Mouse (Mus musculus): ENCODE data around the gene 4930550C14Rik. TPM values are rescaled to one million over a fixed set of nuclear protein-coding genes. Genes with fewer than 3 reads are reported as not detected.

4930550C14Rik gene
- polyA plus RNA-seq, 1 experiment from 2014 or later, result 0.40 TPM

DNA sequence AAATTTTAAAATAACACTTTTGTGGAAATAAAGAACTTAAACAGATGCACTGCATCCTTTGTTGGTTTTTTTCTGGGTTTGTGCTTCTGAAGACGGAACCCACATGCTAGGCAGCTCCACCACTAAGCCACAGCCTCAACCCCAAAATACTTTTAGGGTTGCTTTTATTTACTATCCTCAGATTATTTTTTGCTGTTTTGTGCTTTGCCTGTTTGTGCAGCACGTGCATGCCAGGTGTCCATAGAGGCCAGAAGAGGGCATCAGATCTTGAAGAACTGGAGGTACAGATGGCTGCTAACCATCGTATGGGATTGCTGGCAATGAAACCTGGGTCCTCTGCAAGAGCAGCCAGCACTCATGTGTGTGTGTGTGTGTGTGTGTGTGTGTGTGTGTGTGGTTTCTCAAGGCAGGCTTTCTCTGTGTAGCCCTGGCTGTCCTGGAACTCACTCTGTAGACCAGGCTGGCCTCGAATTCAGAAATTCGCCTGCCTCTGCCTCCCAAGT lies 21.0 kb upstream of the 4930550C14Rik start:
- H3K4me2 ChIP-seq (ENCODE audit: low read depth, low read length), result no peak overlapping the region
- H3K9me3 ChIP-seq (replicated peaks; ENCODE audit: control insufficient read depth, low read length), result no peaks in the 10 kb centered on the region
- no peaks in the 10 kb centered on the region for H3K36me3 ChIP-seq (ENCODE audit: control insufficient read depth, insufficient read depth)
- no peak overlapping the region for H3K4me3 ChIP-seq (ENCODE audit: low read depth, low read length)
- H3K9ac ChIP-seq (ENCODE audit: low read depth, low read length), result no peak overlapping the region
- H3K4me1 ChIP-seq (ENCODE audit: control insufficient read depth, low read depth, low read length), result no peaks in the 10 kb centered on the region
- peaks cover 6% of the 10 kb centered on the region for H3K27me3 ChIP-seq (ENCODE audit: control insufficient read depth, insufficient read depth, low read depth, low read length)
- WGBS (ENCODE audit: insufficient replicate concordance), result 53% methylated on average over 5 of the region's 5 CpGs
- no peak overlapping the region for H3K27ac ChIP-seq (ENCODE audit: low read length)
- no peak for ATAC-seq (ENCODE audit: low read depth)

DNA sequence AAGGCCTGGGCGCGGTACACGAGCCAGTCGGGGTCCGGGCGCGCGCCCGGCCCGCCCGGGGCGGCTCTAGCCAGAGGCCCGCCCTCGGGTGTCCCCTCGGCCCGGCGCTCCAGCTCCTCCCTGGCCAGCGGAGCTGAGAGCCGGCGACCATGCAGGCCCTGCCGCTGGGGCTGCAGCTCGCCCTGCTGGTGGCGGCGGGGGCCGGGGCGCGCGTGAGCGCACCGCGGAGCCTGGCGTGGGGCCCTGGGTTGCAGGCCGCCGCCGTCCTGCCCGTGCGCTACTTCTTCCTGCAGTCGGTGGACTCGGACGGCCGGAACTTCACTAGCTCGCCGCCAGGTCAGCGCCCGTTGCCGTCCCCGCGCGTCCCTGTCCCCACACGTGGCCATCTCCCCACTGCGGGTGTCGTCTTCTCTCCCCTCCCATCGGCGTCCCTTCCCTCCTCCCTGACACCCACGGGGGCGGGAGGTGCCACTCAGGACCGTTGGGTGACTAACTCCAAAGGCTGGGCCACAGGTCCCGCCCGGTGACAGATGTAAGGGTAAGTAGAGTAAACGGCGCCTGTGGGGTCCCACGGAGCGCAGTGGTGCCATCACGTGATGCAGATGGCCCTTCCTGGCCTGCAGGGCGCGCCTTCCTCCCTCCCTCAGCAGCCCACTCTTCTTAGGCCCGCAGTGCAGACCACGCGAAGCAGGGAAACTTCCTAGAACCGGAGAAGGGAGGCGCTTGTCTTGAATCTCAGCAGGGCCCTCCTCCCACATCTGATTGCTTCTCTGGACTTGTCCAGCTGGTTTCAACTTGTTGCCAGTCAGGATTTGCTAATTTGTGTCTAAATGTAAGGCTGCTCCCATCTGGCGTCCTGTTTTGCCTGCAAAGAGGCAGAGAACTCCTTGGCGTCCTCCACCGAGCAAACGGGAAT lies 17.9 kb upstream of the 4930550C14Rik start, which contains the start of gene Kdelc2:
Gene Kdelc2 (plus strand): TSS at position 75 of the 916 bp plus-strand sequence.
- peak; percentile 78 for ATAC-seq (ENCODE audit: low read depth)
- WGBS (ENCODE audit: insufficient replicate concordance), result under 1% methylated on average over 74 of the region's 75 CpGs
- H3K36me3 ChIP-seq (ENCODE audit: control insufficient read depth, insufficient read depth), result no peaks in the 10 kb centered on the region
- peaks cover 6% of the 10 kb centered on the region for H3K27me3 ChIP-seq (ENCODE audit: control insufficient read depth, insufficient read depth, low read depth, low read length)
- no peaks in the 10 kb centered on the region for H3K4me1 ChIP-seq (ENCODE audit: control insufficient read depth, low read depth, low read length)
- peak within 1 kb of the TSS; percentile 63 for H3K4me2 ChIP-seq (ENCODE audit: low read depth, low read length)
- H3K9me3 ChIP-seq (replicated peaks; ENCODE audit: control insufficient read depth, low read length), result no peaks in the 10 kb centered on the region
- peak within 1 kb of the TSS; percentile 62 for H3K9ac ChIP-seq (ENCODE audit: low read depth, low read length)
- peak within 1 kb of the TSS; percentile 61 for H3K4me3 ChIP-seq (ENCODE audit: low read depth, low read length)
- H3K27ac ChIP-seq (ENCODE audit: low read length), result peak within 1 kb of the TSS; percentile 83

DNA sequence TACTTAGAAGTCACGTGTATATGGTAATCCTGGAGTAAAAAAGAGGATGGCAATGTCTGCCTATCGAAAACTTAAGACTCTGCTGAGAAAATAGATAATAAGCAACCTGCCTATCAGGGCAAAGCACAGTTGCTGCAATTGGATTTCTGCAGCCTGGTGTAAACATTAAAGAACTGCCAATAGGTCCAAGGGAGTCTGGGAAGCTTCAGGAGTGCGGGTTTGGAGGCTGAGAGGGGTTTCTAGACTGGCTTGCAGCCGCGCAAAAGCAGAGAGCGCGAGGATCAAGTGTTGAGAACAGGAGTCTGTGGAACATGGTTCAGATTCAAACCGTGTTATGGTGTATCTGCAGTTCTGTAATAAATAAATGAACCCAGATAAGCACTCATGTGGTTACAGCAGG lies 17.3 kb upstream of the 4930550C14Rik start:
- 18% methylated on average over 8 of the region's 8 CpGs for WGBS (ENCODE audit: insufficient replicate concordance)
- H3K27ac ChIP-seq (ENCODE audit: low read length), result peak overlapping the region; percentile 83
- no peak overlapping the region; the same call in 1 of the 2 replicates for H3K9ac ChIP-seq (ENCODE audit: low read depth, low read length)
- peaks cover 6% of the 10 kb centered on the region for H3K27me3 ChIP-seq (ENCODE audit: control insufficient read depth, insufficient read depth, low read depth, low read length)
- peak overlapping the region; percentile 63 for H3K4me2 ChIP-seq (ENCODE audit: low read depth, low read length)
- no peaks in the 10 kb centered on the region for H3K4me1 ChIP-seq (ENCODE audit: control insufficient read depth, low read depth, low read length)
- H3K4me3 ChIP-seq (ENCODE audit: low read depth, low read length), result peak overlapping the region; percentile 61
- no peak for ATAC-seq (ENCODE audit: low read depth)
- H3K9me3 ChIP-seq (replicated peaks; ENCODE audit: control insufficient read depth, low read length), result no peaks in the 10 kb centered on the region
- no peaks in the 10 kb centered on the region for H3K36me3 ChIP-seq (ENCODE audit: control insufficient read depth, insufficient read depth)

DNA sequence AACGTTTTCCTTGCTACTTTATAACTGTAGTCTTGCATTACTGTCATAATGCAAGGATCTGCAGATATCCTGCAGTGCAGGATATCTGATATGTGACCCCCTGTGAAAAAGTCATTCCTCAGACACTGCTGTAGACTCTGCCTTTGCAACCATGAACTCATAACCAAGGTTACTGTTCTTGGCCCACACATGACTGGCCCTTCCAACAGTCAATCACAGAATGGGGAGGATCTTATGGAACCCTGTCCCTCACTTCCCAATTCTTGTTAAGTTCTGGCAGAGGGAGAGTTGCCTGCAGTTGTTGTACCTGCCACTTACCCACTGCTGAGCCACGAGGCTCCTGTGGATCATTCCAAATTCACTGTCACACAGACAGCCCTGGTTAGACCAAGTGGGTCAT lies 14.7 kb upstream of the 4930550C14Rik start:
- 41% methylated on average over 2 of the region's 2 CpGs for WGBS (ENCODE audit: insufficient replicate concordance)
- no peaks in the 10 kb centered on the region for H3K4me1 ChIP-seq (ENCODE audit: control insufficient read depth, low read depth, low read length)
- no peak for ATAC-seq (ENCODE audit: low read depth)

DNA sequence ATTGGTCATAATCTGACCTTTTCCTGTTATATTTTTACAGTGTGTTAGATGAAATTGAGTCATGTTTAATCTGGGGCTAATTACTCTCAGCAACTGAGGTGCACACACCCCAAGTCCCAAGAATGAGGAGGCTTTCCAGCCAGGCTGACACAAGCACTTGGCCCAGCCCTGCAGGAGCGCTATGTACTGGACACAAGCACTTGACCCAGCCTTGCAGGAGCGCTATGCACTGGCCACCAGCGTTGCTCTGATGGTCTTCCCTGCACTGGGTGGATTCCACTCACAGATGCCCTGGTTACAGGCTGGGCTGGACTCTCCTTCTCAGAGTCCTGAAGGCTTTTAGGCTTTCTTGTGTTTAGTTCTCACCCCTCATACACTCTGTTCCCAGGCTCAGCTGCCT lies 13.0 kb upstream of the 4930550C14Rik start:
- Histone ChIP-seq H3K9ac (ENCODE audit: low read depth, low read length) (no peak overlapping the region), H3K27me3 (ENCODE audit: control insufficient read depth, insufficient read depth, low read depth, low read length) (peaks cover 2% of the 10 kb centered on the region), H3K4me1 (ENCODE audit: control insufficient read depth, low read depth, low read length) (no peaks in the 10 kb centered on the region), H3K4me3 (ENCODE audit: low read depth, low read length) (no peak overlapping the region), H3K4me2 (ENCODE audit: low read depth, low read length) (no peak overlapping the region), H3K9me3 (replicated peaks; ENCODE audit: control insufficient read depth, low read length) (no peaks in the 10 kb centered on the region), H3K27ac (ENCODE audit: low read length) (no peak overlapping the region), H3K36me3 (ENCODE audit: control insufficient read depth, insufficient read depth) (no peaks in the 10 kb centered on the region)
- 70% methylated on average over 3 of the region's 3 CpGs for WGBS (ENCODE audit: insufficient replicate concordance)
- no peak for ATAC-seq (ENCODE audit: low read depth)

More for the DNA sequence above, 14.7 kb upstream of the 4930550C14Rik start:
- no peaks in the 10 kb centered on the region for H3K9me3 ChIP-seq (replicated peaks; ENCODE audit: control insufficient read depth, low read length)
- H3K27me3 ChIP-seq (ENCODE audit: control insufficient read depth, insufficient read depth, low read depth, low read length), result peaks cover 6% of the 10 kb centered on the region
- no peaks in the 10 kb centered on the region for H3K36me3 ChIP-seq (ENCODE audit: control insufficient read depth, insufficient read depth)
- no peak overlapping the region for H3K27ac ChIP-seq (ENCODE audit: low read length)
- no peak overlapping the region for H3K4me3 ChIP-seq (ENCODE audit: low read depth, low read length)
- H3K9ac ChIP-seq (ENCODE audit: low read depth, low read length), result no peak overlapping the region
- H3K4me2 ChIP-seq (ENCODE audit: low read depth, low read length), result no peak overlapping the region

DNA sequence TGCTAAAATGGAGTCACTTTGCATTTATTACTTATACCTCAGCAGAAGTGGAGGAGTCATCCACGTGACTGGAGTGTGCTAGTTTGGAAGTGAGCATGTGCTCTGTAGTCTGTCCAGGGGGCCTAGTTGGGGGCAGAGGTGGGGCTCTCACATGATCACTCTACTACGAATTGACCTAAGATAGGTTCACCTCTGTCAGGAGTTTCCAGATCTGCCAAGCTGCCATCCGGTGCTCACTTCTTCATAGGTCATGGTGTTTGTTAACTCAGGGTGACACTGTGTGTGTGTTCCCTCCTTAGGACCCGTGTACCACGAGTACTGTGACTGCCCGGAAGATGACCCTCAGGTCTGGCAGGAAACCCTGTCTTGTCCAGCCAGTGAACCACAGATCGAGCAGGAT lies 12.0 kb upstream of the 4930550C14Rik start:
- 65% methylated on average over 7 of the region's 7 CpGs for WGBS (ENCODE audit: insufficient replicate concordance)
- H3K9ac ChIP-seq (ENCODE audit: low read depth, low read length), result no peak overlapping the region

DNA sequence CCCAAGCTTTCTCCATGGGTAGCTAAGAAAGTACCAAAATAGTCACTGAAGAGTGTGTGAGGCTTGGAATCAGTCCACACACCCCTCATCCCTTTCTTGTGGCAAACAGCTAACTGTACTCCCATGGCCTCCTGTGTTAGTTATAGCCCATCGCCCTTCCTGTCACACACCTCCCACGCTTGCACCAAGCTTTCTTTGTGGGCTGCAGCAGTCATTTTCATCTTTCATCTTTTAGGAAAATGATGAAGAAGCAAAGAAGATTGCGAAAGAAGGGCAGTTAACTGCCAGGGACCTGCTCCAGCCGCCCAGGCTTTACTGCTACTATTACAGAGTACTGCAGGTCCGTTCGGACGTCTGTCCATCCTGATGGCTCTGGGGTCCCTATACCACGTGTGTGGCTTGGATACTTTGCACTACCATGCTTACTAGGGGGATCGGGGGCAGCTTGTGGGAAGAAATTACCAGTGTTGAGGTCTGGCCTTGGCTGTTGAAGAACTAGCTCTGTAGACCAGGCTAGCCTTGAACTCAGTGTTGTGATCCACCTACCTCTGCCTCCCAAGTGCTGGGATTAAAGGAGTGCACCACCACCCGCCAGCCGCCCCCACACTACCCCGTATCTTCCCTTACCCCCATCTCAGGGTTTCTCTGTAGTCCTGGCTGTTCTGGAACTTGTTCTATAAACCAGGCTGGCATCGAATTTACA lies 4.3 kb upstream of the 4930550C14Rik start:
- Histone ChIP-seq H3K36me3 (ENCODE audit: control insufficient read depth, insufficient read depth) (no peaks in the 10 kb centered on the region), H3K4me3 (ENCODE audit: low read depth, low read length) (no peak overlapping the region), H3K9ac (ENCODE audit: low read depth, low read length) (no peak overlapping the region), H3K4me1 (ENCODE audit: control insufficient read depth, low read depth, low read length) (no peaks in the 10 kb centered on the region; the same call in 1 of the 2 replicates), H3K4me2 (ENCODE audit: low read depth, low read length) (no peak overlapping the region), H3K27me3 (ENCODE audit: control insufficient read depth, insufficient read depth, low read depth, low read length) (no peaks in the 10 kb centered on the region), H3K9me3 (replicated peaks; ENCODE audit: control insufficient read depth, low read length) (no peaks in the 10 kb centered on the region), H3K27ac (ENCODE audit: low read length) (no peak overlapping the region)
- no peak for ATAC-seq (ENCODE audit: low read depth)
- WGBS (ENCODE audit: insufficient replicate concordance), result 57% methylated on average over 13 of the region's 13 CpGs

More for the DNA sequence above, 12.0 kb upstream of the 4930550C14Rik start:
- Histone ChIP-seq H3K4me1 (ENCODE audit: control insufficient read depth, low read depth, low read length) (no peaks in the 10 kb centered on the region), H3K4me3 (ENCODE audit: low read depth, low read length) (no peak overlapping the region), H3K36me3 (ENCODE audit: control insufficient read depth, insufficient read depth) (no peaks in the 10 kb centered on the region), H3K4me2 (ENCODE audit: low read depth, low read length) (no peak overlapping the region), H3K27me3 (ENCODE audit: control insufficient read depth, insufficient read depth, low read depth, low read length) (no peaks in the 10 kb centered on the region), H3K9me3 (replicated peaks; ENCODE audit: control insufficient read depth, low read length) (no peaks in the 10 kb centered on the region), H3K27ac (ENCODE audit: low read length) (no peak overlapping the region)
- ATAC-seq (ENCODE audit: low read depth), result no peak

DNA sequence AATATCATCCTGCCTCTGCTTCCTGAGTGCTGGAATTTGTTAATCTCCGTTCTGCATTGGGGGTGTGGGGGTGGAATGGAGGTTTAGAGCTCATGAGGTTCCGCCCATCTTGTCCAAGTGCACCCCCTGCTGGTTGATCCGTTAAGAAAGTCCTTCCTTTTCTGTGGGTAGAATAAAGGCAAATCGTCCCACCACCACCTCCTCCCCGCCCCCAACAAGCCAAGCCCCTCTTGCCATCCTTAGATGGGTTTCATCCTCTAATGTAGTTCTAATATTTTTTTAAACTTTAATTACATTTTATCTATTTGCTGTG lies 3.8 kb upstream of the 4930550C14Rik start:
- no peak overlapping the region for H3K27ac ChIP-seq (ENCODE audit: low read length)
- 11% methylated on average over 5 of the region's 5 CpGs for WGBS (ENCODE audit: insufficient replicate concordance)
- ATAC-seq (ENCODE audit: low read depth), result no peak

DNA sequence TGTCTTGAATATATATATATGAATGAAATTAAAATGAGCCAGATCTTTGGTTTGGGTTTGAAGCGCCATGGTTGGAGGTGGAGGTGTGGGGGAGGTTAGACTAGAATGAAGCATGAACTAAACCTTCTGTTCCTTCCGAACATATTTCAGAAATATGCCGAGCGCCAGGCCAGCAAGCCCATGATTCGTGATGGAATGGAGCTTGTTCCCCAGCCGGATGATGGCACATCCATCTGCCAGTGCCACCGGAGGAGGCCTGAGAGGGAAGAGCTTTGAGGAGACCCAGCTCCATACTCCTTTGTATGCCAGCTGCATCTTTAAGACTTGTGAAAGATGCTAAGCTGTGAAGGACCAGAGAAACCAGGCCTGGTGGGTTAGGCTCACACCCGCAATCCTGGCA lies 2.6 kb upstream of the 4930550C14Rik start:
- WGBS (ENCODE audit: insufficient replicate concordance), result 82% methylated on average over 8 of the region's 8 CpGs
- no peak overlapping the region for H3K4me3 ChIP-seq (ENCODE audit: low read depth, low read length)
- no peak overlapping the region for H3K27ac ChIP-seq (ENCODE audit: low read length)
- no peaks in the 10 kb centered on the region for H3K36me3 ChIP-seq (ENCODE audit: control insufficient read depth, insufficient read depth)
- no peak for ATAC-seq (ENCODE audit: low read depth)
- H3K4me2 ChIP-seq (ENCODE audit: low read depth, low read length), result no peak overlapping the region
- no peaks in the 10 kb centered on the region for H3K9me3 ChIP-seq (replicated peaks; ENCODE audit: control insufficient read depth, low read length)
- H3K27me3 ChIP-seq (ENCODE audit: control insufficient read depth, insufficient read depth, low read depth, low read length), result no peaks in the 10 kb centered on the region
- no peak overlapping the region for H3K9ac ChIP-seq (ENCODE audit: low read depth, low read length)
- no peaks in the 10 kb centered on the region; the same call in 1 of the 2 replicates for H3K4me1 ChIP-seq (ENCODE audit: control insufficient read depth, low read depth, low read length)

More for the DNA sequence above, 3.8 kb upstream of the 4930550C14Rik start:
- no peaks in the 10 kb centered on the region; the same call in 1 of the 2 replicates for H3K4me1 ChIP-seq (ENCODE audit: control insufficient read depth, low read depth, low read length)
- no peaks in the 10 kb centered on the region for H3K27me3 ChIP-seq (ENCODE audit: control insufficient read depth, insufficient read depth, low read depth, low read length)
- no peaks in the 10 kb centered on the region for H3K9me3 ChIP-seq (replicated peaks; ENCODE audit: control insufficient read depth, low read length)
- no peak overlapping the region for H3K4me3 ChIP-seq (ENCODE audit: low read depth, low read length)
- no peak overlapping the region for H3K4me2 ChIP-seq (ENCODE audit: low read depth, low read length)
- H3K36me3 ChIP-seq (ENCODE audit: control insufficient read depth, insufficient read depth), result no peaks in the 10 kb centered on the region
- no peak overlapping the region for H3K9ac ChIP-seq (ENCODE audit: low read depth, low read length)

Measured in liver, embryonic 16.5 days (tissue).